Mouse (Mus musculus) spleen, adult 18-20 months (tissue): Measurements from ENCODE around the gene Lig4.

ENCODE experiments used
- DNase-seq, 2 experiments: peaks; one replicate each; pipeline ENCODE4 v3.0.0; 2022; ENCODE audit warnings: mixed read lengths in 2 of 2

Lig4 gene

GRCm38 (mm10) chr8:9929746-9930445 is 47.6 kb downstream of the Lig4 start:
- DNase-seq: no peak
